Mouse (Mus musculus) cerebellum, adult 2 months (tissue): ENCODE results near the gene Map6.

Source experiments
- CTCF ChIP-seq: fragments of 200-500 bp; IDR thresholded peaks from 2 replicates; pipeline ENCODE4 v1.5.1; 2011; ENCODE audit warnings: low read depth, mild to moderate bottlenecking, control low read depth, low read length, moderate library complexity, borderline replicate concordance; ENCODE audit not compliant: insufficient read depth
- POLR2A ChIP-seq: fragments of 200-500 bp; IDR thresholded peaks from 2 replicates; pipeline ENCODE4 v1.6.1; 2011; ENCODE audit warnings: low read length, control low read depth, borderline replicate concordance; ENCODE audit not compliant: insufficient read depth

- no peak for TF ChIP-seq POLR2A
- no peak for TF ChIP-seq CTCF
These were observed 20.0 kb downstream of the Map6 start for GRCm38 (mm10) chr7:99287287-99287686.
